8 mouse cellular contexts compared by ENCODE assay signal in genomic region chr8:66405796-66406195, GRCm38 (mm10).
DNase-seq lines count a peak whose midpoint lies in the region; ATAC-seq and TF ChIP-seq lines count a peak whose summit lies in the region.
"Not testable (repeated sequence)": the region's sequence is repeated elsewhere in the genome, so short reads cannot be mapped to it uniquely, and the experiment has no call there.

No protein-coding gene starts in this region.

- peak; percentile 56 to 65 for DNase-seq in B cell, adult 2 months
- peak; percentile 67 for DNase-seq in MEL (ENCODE audit: low read depth, low spot score)
- peak; percentile 23 for DNase-seq in lung, postnatal 25 days (ENCODE audit: low spot score)
- peak; percentile 75 for DNase-seq in splenic B cell, adult 2 months (ENCODE audit: low read depth, low spot score)

- ATAC-seq in hematopoietic stem cell, adult 5-6 weeks (replicated peaks in 1 of 2; ENCODE audit: insufficient read depth in 1 of 2, low FRiP score in 2 of 2, low TSS enrichment in 1 of 2, low read depth in 1 of 2, poor library complexity in 2 of 2, severe bottlenecking in 2 of 2): peak; percentile 98 to 100
- peak; percentile 92 for ATAC-seq in megakaryocyte progenitor cell, adult 5-6 weeks (replicated peaks; ENCODE audit: poor library complexity)
- peak; percentile 91 for ATAC-seq in neutrophil, adult 5-6 weeks (ENCODE audit: extremely low read depth, insufficient number of reproducible peaks, low FRiP score, poor library complexity, severe bottlenecking)

- not testable (repeated sequence) for H3K27ac ChIP-seq in MEL (ENCODE audit: control insufficient read depth, low read depth, low read length)
- peak overlapping the region; percentile 73 for H3K27ac ChIP-seq in bone marrow macrophage, adult 2 months (ENCODE audit: insufficient read depth, low read depth, low read length)

- not testable (repeated sequence) for H3K4me1 ChIP-seq in MEL (ENCODE audit: control insufficient read depth in 1 of 2, insufficient read depth in 2 of 2, low read length in 2 of 2)
- peaks cover 18% of the 10 kb centered on the region for H3K4me1 ChIP-seq in bone marrow macrophage, adult 2 months (ENCODE audit: control insufficient read depth, insufficient read depth, low read length)

- H3K4me3 ChIP-seq in MEL (ENCODE audit: control insufficient read depth in 1 of 2, insufficient read depth in 1 of 2, low read depth in 2 of 2, low read length in 2 of 2): peak overlapping the region in 1 of 2 experiments; percentile 22; a peak in 1 of 4 replicates
- not testable (repeated sequence) for H3K4me3 ChIP-seq in bone marrow macrophage, adult 2 months (ENCODE audit: insufficient read depth, low read length)

- not testable (repeated sequence) for H3K9me3 ChIP-seq in MEL (replicated peaks; ENCODE audit: insufficient read depth, low read length)

- TF ChIP-seq POLR2A in MEL (IDR thresholded peaks at IDR 0.05; ENCODE audit: control insufficient read depth in 1 of 2, insufficient read depth in 1 of 2, low read depth in 1 of 2, low read length in 2 of 2, poor library complexity in 1 of 2); bone marrow macrophage, adult 2 months (IDR thresholded peaks at IDR 0.05; ENCODE audit: borderline replicate concordance, low read depth, low read length): not testable (repeated sequence)

- not testable (repeated sequence) for H3K9ac ChIP-seq in MEL (ENCODE audit: control insufficient read depth, low read depth, low read length, poor library complexity, severe bottlenecking)

- TF ChIP-seq EP300 in MEL (IDR thresholded peaks at IDR 0.05; ENCODE audit: low read depth in 1 of 2, low read length in 2 of 2): not testable (repeated sequence)

- not testable (repeated sequence) for H3K27me3 ChIP-seq in MEL (ENCODE audit: control insufficient read depth in 1 of 2, insufficient read depth in 2 of 2, low read length in 2 of 2); splenic B cell, adult 2 months (ENCODE audit: control insufficient read depth, insufficient read depth, low read length, poor library complexity, severe bottlenecking)

- not testable (repeated sequence) for H3K36me3 ChIP-seq in MEL (ENCODE audit: control insufficient read depth in 1 of 2, insufficient read depth in 2 of 2, low read length in 2 of 2); splenic B cell, adult 2 months (ENCODE audit: control insufficient read depth, insufficient read depth, low read length, poor library complexity, severe bottlenecking)

- not testable (repeated sequence) for TF ChIP-seq CTCF in MEL (IDR thresholded peaks at IDR 0.05 in 2 of 3, conservative IDR thresholded peaks at IDR 0.05 in 1 of 3; ENCODE audit: control insufficient read depth in 1 of 3, insufficient read depth in 1 of 3, low read depth in 2 of 3, low read length in 3 of 3, poor library complexity in 1 of 3, severe bottlenecking in 1 of 3); bone marrow macrophage, adult 2 months (IDR thresholded peaks at IDR 0.05; ENCODE audit: low read depth, low read length)

- not testable (repeated sequence) for H3K79me2 ChIP-seq in MEL (ENCODE audit: control insufficient read depth, insufficient read depth, low read length, poor library complexity)

- TF ChIP-seq RAD21 in MEL (IDR thresholded peaks at IDR 0.05; ENCODE audit: low read depth, low read length): not testable (repeated sequence)

Comparison
In these comparisons a context has a peak if more than half of its experiments do, and no peak if none do; other contexts are left out.
1. DNase-seq: peak in every context shown above with its lines; median percentile 75 in splenic B cell, adult 2 months; 67 in MEL; 60 in B cell, adult 2 months; 23 in lung, postnatal 25 days.